Mouse (Mus musculus): ENCODE results near the gene B3gat3. TPM values are rescaled to one million over a fixed set of nuclear protein-coding genes. Genes with fewer than 3 reads are reported as not detected.
"Not testable (repeated sequence)": the region's sequence is repeated elsewhere in the genome, so short reads cannot be mapped to it uniquely, and the experiment has no call there.

The B3gat3 gene
- 96.1 and 96.6 TPM in 2 replicates for polyA plus RNA-seq (2015; fragmentation: Nextera tagmentation; extraction: Ambion mirVana)

- Histone ChIP-seq H3K36me3 (replicated peaks) (peaks cover 20% of the 10 kb centered on the region), H3K27ac (peak within 1 kb of the TSS; percentile 85), H3K4me1 (peaks cover 18% of the 10 kb centered on the region), H3K9me3 (no peaks in the 10 kb centered on the region), H3K4me3 (peak within 1 kb of the TSS; percentile 95), H3K9ac (peak within 1 kb of the TSS; percentile 72), H3K4me2 (peak within 1 kb of the TSS; percentile 85), H3K27me3 (replicated peaks) (no peaks in the 10 kb centered on the region)
- 2% methylated on average over 50 of the region's 50 CpGs for WGBS
- peak; percentile 98 for ATAC-seq (replicated peaks)
Measured at GRCm38 (mm10) chr19:8920073-8920736, at the start of gene B3gat3. Gene B3gat3, plus strand, starts transcription at chr19:8920374.

DNA sequence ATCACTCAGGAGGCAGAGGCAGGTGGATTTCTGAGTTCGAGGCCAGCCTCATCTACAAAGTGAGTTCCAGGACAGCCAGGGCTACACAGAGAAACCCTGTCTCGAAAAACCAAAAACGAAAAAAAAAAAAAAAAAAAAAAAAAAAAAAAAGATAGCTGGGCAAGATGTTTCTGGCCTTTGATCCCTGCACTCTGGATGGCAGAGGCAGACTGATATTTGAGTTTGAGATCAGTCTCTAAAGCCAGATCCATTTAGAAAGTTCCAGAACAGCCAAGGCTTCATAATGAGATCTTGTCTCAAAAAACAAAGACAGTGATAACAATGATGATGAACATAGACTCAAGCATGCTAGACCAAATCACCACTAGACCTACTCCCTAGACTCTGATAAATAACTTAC lies 49.8 kb upstream of the B3gat3 start:
- peaks cover 15% of the 10 kb centered on the region for H3K4me1 ChIP-seq
- H3K27me3 ChIP-seq (replicated peaks) = not testable (repeated sequence)
- H3K9ac ChIP-seq = 0 out of 2 replicates have a peak overlapping the region, but pooled peaks have one; percentile 97

DNA sequence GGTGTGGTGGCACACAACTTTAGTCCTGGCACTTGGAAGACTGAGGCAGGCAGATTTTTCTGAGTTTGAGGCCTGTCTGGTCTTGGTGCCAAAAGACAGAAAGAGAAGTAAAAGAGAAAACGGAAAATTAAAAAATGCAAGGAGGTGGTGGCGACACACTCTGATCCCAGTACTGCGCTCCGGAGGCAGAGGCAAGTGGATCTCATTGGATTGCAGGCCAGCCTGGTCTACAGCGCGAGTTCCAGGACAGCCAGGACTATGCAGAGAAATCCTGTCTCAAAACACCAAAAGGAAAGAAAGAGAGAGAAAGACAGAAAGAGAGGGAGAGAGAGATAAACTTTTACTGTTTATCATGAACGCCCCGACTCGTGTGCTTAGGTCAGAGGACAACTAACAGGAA lies 49.3 kb upstream of the B3gat3 start:
- Histone ChIP-seq H3K4me3 (peak overlapping the region; percentile 93), H3K27me3 (replicated peaks) (no peaks in the 10 kb centered on the region), H3K36me3 (replicated peaks) (peaks cover 24% of the 10 kb centered on the region), H3K9me3 (no peaks in the 10 kb centered on the region), H3K4me2 (peak overlapping the region; percentile 91), H3K4me1 (peaks cover 15% of the 10 kb centered on the region), H3K27ac (peak overlapping the region; percentile 79), H3K9ac (peak overlapping the region; percentile 97)
- 66% methylated on average over 9 of the region's 9 CpGs for WGBS
- peak; percentile 64 for ATAC-seq (replicated peaks)

More for the DNA sequence above, 49.8 kb upstream of the B3gat3 start:
- 79% methylated on average over 3 of the region's 3 CpGs for WGBS
- peaks cover 21% of the 10 kb centered on the region for H3K36me3 ChIP-seq (replicated peaks)
- ATAC-seq (replicated peaks); H3K9me3 ChIP-seq; H3K27ac ChIP-seq: not testable (repeated sequence)
- H3K4me2 ChIP-seq = peak overlapping the region; percentile 91
- peak overlapping the region; percentile 93; the same call in 1 of the 2 replicates for H3K4me3 ChIP-seq

- Histone ChIP-seq H3K4me2 (peak within 1 kb of the TSS; percentile 91), H3K4me1 (peaks cover 15% of the 10 kb centered on the region), H3K9ac (peak within 1 kb of the TSS; percentile 97), H3K4me3 (peak within 1 kb of the TSS; percentile 93), H3K9me3 (no peaks in the 10 kb centered on the region), H3K27ac (peak within 1 kb of the TSS; percentile 79), H3K36me3 (replicated peaks) (peaks cover 27% of the 10 kb centered on the region), H3K27me3 (replicated peaks) (no peaks in the 10 kb centered on the region)
- under 1% methylated on average over 58 of the region's 59 CpGs for WGBS
- peak; percentile 98 for ATAC-seq (replicated peaks)
Measured at GRCm38 (mm10) chr19:8871267-8872186, 48.6 kb upstream of the B3gat3 start, which contains the start of gene Ubxn1. Gene Ubxn1, plus strand, starts transcription at chr19:8871496.

GRCm38 (mm10) chr19:8872266-8872840 lies 47.8 kb upstream of the B3gat3 start:
- H3K27me3 ChIP-seq (replicated peaks) = no peaks in the 10 kb centered on the region
- H3K4me3 ChIP-seq = peak overlapping the region; percentile 93
- no peak for ATAC-seq (replicated peaks)
- H3K4me1 ChIP-seq = peaks cover 15% of the 10 kb centered on the region
- H3K9ac ChIP-seq = peak overlapping the region; percentile 97
- peak overlapping the region; percentile 91 for H3K4me2 ChIP-seq
- WGBS = 84% methylated on average over 10 of the region's 10 CpGs
- H3K9me3 ChIP-seq = no peaks in the 10 kb centered on the region
- H3K27ac ChIP-seq = no peak overlapping the region
- H3K36me3 ChIP-seq (replicated peaks) = peaks cover 28% of the 10 kb centered on the region

- H3K36me3 ChIP-seq (replicated peaks) = peaks cover 28% of the 10 kb centered on the region
- no peak overlapping the region for H3K9ac ChIP-seq
- H3K27ac ChIP-seq = no peak overlapping the region
- no peak overlapping the region for H3K4me2 ChIP-seq
- no peaks in the 10 kb centered on the region for H3K9me3 ChIP-seq
- no peaks in the 10 kb centered on the region for H3K27me3 ChIP-seq (replicated peaks)
- peaks cover 23% of the 10 kb centered on the region for H3K4me1 ChIP-seq
- 93% methylated on average over 7 of the region's 7 CpGs for WGBS
- H3K4me3 ChIP-seq = no peak overlapping the region
- ATAC-seq (replicated peaks) = no peak
Measured at GRCm38 (mm10) chr19:8875031-8875430, 45.1 kb upstream of the B3gat3 start.

DNA sequence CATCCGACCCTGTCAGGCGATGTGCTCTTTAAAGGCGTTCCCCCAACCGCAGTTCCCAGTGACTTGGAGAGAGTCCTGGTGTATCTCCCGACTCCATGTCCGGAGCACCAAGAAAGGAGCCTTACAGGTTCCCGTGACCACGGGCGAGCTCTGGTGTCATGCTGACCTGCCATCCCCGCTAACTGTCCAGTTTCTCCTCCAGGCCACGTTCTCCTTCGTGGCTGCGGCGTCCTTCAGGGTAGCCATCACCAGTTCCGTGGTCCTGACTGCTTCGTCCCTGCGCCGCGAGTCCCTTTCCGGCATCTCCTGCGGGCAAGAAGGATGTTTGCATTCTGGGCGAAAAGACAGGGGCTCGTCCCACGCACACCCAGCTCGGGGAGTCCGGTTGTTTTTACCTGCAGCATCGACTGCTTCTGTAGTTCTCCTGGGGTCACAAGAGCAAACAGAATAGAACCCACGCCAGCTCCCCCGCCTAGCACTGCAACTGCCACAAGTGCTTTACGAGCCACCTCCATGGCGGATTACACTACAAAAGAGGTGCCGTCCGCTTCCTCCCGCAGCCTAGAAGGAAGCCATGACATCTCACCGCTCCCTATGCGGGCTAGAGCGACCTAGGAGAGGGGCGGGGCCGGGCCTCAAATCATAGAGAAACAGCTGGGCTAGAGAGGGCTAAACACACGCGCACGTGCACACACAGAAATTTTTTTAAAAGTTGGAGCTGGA lies 39.7 kb upstream of the B3gat3 start, which contains the start of gene Uqcc3:
Uqcc3 (minus strand) TSS at position 613 of the 723 bp plus-strand sequence.
- peaks cover 6% of the 10 kb centered on the region; the same call in 1 of the 2 replicates for H3K36me3 ChIP-seq (replicated peaks)
- no peaks in the 10 kb centered on the region for H3K9me3 ChIP-seq
- H3K27me3 ChIP-seq (replicated peaks) = no peaks in the 10 kb centered on the region
- peak; percentile 98 for ATAC-seq (replicated peaks)
- under 1% methylated on average over 42 of the region's 42 CpGs for WGBS
- H3K4me2 ChIP-seq = peak within 1 kb of the TSS; percentile 76
- H3K27ac ChIP-seq = peak within 1 kb of the TSS; percentile 84
- peak within 1 kb of the TSS; percentile 65 for H3K4me3 ChIP-seq
- peaks cover 15% of the 10 kb centered on the region for H3K4me1 ChIP-seq
- peak within 1 kb of the TSS; percentile 79 for H3K9ac ChIP-seq

DNA sequence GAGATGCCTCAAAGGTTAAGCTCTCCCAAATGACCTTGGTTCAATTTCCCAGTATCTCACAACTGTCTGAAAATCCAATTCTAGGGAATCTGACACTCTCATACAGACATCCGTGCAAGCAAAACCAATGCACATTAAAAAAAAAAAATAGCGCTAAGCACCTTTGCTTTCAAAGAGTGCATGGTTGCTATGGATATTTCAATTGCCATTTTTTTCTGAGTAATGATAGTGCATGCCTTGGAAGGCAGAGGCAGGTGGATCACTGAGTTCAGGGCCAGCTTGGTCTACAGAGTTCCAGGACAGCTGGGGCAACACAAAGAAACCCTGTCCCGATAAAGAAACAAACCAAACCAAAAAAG lies 39.2 kb upstream of the B3gat3 start:
- WGBS = 9% methylated on average over 3 of the region's 3 CpGs
- H3K36me3 ChIP-seq (replicated peaks) = 0 out of 2 replicates have a peak, but pooled peaks cover 4% of the 10 kb centered on the region
- peak; percentile 26; the same call in 1 of the 2 replicates for ATAC-seq (replicated peaks)

DNA sequence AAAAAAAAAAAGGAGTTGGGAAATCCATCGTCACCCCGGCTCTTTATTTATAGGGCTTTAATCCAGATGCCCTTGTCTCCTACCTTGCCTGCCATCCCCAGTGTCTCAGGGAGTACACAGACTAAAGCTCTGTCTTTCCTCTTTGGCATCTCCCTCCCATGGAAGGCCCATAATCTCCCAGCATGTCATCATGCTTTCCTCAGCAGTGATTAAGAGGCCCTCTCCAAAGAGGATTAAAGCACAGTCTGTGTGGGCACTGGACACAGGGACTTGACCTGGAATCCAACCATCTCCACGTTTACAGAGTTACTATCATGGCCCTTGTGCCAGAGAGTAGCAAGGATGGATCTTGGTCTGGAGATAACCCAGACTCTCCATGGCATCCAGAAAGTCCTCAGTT lies 36.6 kb upstream of the B3gat3 start, which contains the start of the genes Lbhd1 and Gm49403:
Lbhd1 (plus strand) TSS at position 117 of the 400 bp plus-strand sequence.
Gm49403 (plus strand) TSS at position 315 of the 400 bp plus-strand sequence.
- ATAC-seq (replicated peaks) = no peak
- no peak within 1 kb of the TSS for H3K27ac ChIP-seq
- H3K36me3 ChIP-seq (replicated peaks) = no peaks in the 10 kb centered on the region
- H3K27me3 ChIP-seq (replicated peaks) = no peaks in the 10 kb centered on the region
- H3K4me3 ChIP-seq = no peak within 1 kb of the TSS
- 71% methylated on average over 3 of the region's 3 CpGs for WGBS
- no peak within 1 kb of the TSS for H3K4me2 ChIP-seq
- H3K9me3 ChIP-seq = no peaks in the 10 kb centered on the region
- H3K4me1 ChIP-seq = peaks cover 22% of the 10 kb centered on the region
- no peak within 1 kb of the TSS for H3K9ac ChIP-seq

More for the DNA sequence above, 39.2 kb upstream of the B3gat3 start:
- Histone ChIP-seq H3K4me1 (peaks cover 15% of the 10 kb centered on the region), H3K27ac (peak overlapping the region; percentile 84; the same call in 1 of the 2 replicates), H3K4me2 (peak overlapping the region; percentile 76), H3K4me3 (peak overlapping the region; percentile 65), H3K27me3 (replicated peaks) (no peaks in the 10 kb centered on the region), H3K9ac (peak overlapping the region; percentile 79), H3K9me3 (no peaks in the 10 kb centered on the region)

DNA sequence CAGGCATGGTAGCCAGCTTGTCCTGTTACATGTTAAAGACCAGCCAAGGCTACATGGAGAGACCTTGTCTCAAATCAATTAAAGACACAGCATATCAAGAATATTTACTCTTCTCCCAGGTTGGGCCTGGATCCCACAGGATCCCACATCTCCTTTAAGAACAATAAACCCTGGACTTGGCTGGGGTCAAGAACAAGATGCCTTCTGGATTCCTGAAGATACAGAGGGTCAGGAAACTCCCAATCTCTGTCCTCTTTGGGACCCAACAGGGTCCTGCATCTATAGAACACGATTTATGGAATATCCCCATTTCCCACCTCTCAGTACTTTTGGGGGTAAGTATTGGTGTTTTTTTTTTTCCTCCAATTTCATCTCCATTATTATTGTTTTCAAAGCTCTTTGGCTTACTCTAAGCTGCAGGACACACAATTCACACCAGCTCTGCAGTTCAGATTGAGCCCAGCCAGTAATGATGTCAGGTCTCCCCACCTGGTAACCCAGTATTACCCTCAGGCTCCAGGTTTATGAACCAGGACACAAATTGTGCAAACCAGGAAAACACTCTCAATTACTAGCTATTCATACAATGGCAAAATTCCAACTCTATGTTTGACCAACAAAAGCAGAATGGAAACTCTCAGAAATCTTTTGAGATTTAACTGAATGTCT lies 33.1 kb upstream of the B3gat3 start:
- H3K4me3 ChIP-seq = no peak overlapping the region
- 0 out of 2 replicates have a peak, but pooled peaks cover 6% of the 10 kb centered on the region for H3K36me3 ChIP-seq (replicated peaks)
- no peak overlapping the region for H3K9ac ChIP-seq
- peaks cover 15% of the 10 kb centered on the region for H3K4me1 ChIP-seq
- 47% methylated on average over 1 of the region's 1 CpGs for WGBS
- H3K4me2 ChIP-seq = 0 out of 2 replicates have a peak overlapping the region, but pooled peaks have one; percentile 79
- no peak overlapping the region for H3K27ac ChIP-seq
- H3K27me3 ChIP-seq (replicated peaks) = no peaks in the 10 kb centered on the region
- no peak for ATAC-seq (replicated peaks)
- H3K9me3 ChIP-seq = no peaks in the 10 kb centered on the region
